Mouse (Mus musculus) induced T-regulatory cell, adult 2 months (primary cell): ENCODE results near the gene Mprip.

Experiments used
- DNase-seq: peaks from one replicate; pipeline ENCODE4 v3.0.0-alpha.2; 2012; ENCODE audit warnings: low read depth

The Mprip gene

DNA sequence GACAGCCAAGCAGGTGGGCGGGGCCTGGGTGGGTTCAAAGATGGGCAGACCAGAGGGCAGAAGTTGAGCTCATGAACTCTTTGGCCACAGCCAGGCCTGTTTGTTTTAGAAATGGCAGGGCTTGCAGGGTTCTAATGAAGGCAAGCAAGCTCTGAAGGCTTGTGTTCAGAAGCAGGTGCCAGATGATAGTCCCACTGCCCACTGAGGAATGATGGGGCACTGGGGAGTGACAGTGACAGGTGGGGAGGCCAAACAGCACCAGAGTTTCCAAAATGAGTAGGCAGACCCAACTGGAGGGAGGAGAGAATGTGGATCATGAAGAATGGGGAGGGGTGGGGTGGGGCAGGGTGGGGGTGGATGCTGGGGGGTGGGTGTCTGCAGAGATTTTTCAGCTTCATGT lies 144.2 kb downstream of the Mprip start:
- no peak for DNase-seq

DNA sequence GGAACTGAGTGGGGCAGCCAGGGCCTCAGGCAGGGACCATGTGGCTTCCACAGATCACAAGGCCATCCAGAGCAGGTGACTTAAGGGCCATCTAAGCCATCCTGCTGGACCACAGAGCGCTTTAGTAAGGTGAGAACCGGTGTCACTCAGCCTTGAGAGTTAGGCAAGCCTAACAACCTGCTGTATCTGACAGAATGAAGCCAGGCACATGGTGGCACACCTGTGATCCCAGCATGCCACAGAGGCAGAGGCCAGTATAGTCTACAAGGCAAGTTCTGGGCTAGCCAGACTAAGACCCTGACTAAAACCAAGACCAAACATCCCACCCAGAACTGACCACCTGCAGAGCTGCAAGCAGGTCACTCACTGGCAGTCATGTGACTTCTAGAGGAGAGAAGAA lies 144.6 kb downstream of the Mprip start:
- DNase-seq: no peak

- DNase-seq: no peak
These were observed 147.3 kb downstream of the Mprip start for GRCm38 (mm10) chr11:59808170-59808960.

- peak; percentile 76 for DNase-seq
These were observed 148.1 kb downstream of the Mprip start for GRCm38 (mm10) chr11:59809071-59809669.

- peak; percentile 95 for DNase-seq
These were observed 148.8 kb downstream of the Mprip start, which contains the start of gene Flcn for GRCm38 (mm10) chr11:59809670-59810474. Flcn (minus strand) TSS chr11:59810016.

DNA sequence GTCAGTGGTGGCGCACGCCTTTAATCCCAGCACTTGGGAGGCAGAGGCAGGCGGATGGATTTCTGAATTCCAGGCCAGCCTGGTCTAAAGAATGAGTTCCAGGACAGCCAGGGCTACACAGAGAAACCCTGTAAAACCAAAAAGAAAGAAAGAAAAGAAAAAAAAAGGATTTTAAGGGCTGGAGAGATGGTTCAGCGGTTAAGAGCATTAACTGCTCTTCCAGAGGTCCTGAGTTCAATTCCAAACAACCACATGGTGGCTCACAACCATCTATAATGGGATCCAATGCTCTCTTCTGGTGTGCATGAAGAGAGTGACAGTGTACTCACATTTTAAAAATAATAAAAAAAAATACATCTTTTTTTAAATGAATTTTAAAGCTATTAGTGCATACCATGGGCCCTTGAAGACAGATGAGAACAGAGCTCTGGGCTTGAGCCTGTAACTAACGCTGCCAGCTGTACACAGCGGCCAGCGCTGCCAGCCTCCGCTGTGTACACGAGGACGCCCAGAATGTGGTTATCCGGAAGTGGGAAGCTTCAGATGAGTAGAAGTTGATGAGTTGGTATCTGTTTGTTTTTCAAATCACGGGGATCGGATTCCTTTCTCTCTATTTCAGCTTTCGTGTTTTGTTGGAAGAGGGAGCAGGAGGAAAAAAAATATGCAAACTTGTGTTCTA lies 149.5 kb downstream of the Mprip start:
- peak; percentile 37 for DNase-seq

DNA sequence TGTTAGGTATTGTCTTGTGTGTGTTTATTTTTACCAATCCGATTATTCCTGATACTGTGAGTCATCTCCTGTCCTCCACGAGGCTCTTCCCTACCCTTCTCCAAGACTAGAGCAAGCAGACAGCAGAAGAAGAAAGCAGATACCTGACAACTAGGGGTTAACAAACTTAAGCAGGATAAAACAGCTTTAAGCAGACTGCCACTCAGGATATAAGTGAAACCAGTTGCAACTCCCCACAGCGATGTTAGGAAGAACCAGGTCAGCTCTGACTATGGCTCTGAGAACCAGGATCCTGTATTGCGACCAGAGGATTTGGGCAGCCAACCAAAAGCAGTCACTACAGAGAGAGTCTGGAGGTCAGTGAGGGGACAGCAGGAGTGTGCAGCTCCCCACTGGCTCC lies 150.1 kb downstream of the Mprip start:
- DNase-seq: peak; percentile 18

- DNase-seq: no peak
These were observed 152.2 kb downstream of the Mprip start for GRCm38 (mm10) chr11:59813276-59813675.

DNA sequence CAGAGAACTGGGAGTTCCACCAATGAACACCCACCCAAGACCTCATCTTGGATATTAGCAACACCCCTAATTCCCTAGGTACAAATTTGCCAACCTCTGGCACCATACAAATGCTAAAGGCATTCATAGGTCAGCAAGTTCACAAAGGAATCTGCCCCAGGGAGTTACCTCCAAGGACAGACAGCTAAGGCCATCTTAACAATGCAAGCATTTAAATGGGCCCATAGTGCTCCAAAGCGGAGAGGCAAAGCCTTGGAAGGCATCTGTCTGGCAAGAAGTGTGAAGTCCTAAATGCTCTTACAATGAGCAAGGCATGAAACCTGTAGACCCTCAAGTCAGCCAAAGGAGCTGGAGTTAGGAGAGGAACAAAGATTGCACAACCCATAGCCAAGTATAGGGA lies 153.2 kb downstream of the Mprip start:
- DNase-seq: no peak

GRCm38 (mm10) chr11:59814936-59815335 lies 153.8 kb downstream of the Mprip start:
- no peak for DNase-seq

GRCm38 (mm10) chr11:59815482-59816065 lies 154.5 kb downstream of the Mprip start:
- no peak for DNase-seq

DNA sequence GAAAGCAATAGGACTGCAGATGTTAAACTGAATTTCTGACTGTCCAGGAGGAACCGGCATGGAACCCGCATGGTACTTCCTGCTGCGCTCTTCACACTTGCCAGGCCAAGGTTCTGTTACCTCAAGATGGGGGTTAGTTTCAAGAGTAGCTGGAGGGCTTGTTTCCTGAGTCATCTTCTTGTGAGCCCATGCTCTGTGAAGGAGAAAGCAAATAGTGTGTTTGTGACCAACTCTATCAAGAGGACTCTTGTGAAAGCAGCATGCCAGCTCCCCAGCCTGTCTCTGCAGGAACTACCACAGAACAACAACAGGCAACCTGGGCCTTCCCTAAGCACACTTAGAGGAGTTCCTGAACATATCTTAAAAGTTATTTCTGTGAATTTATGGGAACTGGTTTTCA lies 156.8 kb downstream of the Mprip start:
- no peak for DNase-seq

- no peak for DNase-seq
These were observed 160.5 kb downstream of the Mprip start for GRCm38 (mm10) chr11:59821625-59822024.
